10 mouse cellular contexts compared by ENCODE assay signal in genomic region chr13:83868922-83869321, GRCm38 (mm10).
A peak's percentile ranks its signal among the peaks of the same experiment; 100 is the strongest.
DNase-seq lines count a peak whose midpoint lies in the region; ATAC-seq and TF ChIP-seq lines count a peak whose summit lies in the region.
"Had no signal": no experiment of that assay in that cellular context is flagged by ENCODE, and none has a peak within 500 bp of the region (broad histone marks: within the 10 kb centered on the region; RNA-seq: fewer than 3 reads in every experiment).

No protein-coding gene starts in this region.

- H3K27ac ChIP-seq in layer of hippocampus, adult 2 months: peak overlapping the region; percentile 64
- no peak overlapping the region for H3K27ac ChIP-seq in embryonic facial prominence, embryonic 12.5 days
- peak overlapping the region; percentile 93 for H3K27ac ChIP-seq in hindbrain, embryonic 14.5 days
- peak overlapping the region; percentile 66 for H3K27ac ChIP-seq in neural tube, embryonic 14.5 days (ENCODE audit: low read depth, low read length)
- H3K27ac ChIP-seq: macrophage had no signal

- H3K9me3 ChIP-seq in embryonic facial prominence, embryonic 12.5 days: no peaks in the 10 kb centered on the region
- no peaks in the 10 kb centered on the region for H3K9me3 ChIP-seq in hindbrain, embryonic 14.5 days (ENCODE audit: control insufficient read depth, low read length)
- H3K9me3 ChIP-seq in neural tube, embryonic 14.5 days (ENCODE audit: control insufficient read depth, low read length): no peaks in the 10 kb centered on the region

- ATAC-seq in embryonic facial prominence, embryonic 12.5 days (ENCODE audit: insufficient number of reproducible peaks, insufficient read depth, low FRiP score, low TSS enrichment): peak; percentile 86; the same call in 1 of the 2 replicates
- ATAC-seq in hindbrain, embryonic 14.5 days (ENCODE audit: low FRiP score): peak; percentile 90
- peak; percentile 93 for ATAC-seq in neural tube, embryonic 14.5 days (ENCODE audit: low read depth)
- no peak for ATAC-seq in monocyte, adult 5-6 weeks (replicated peaks; ENCODE audit: insufficient number of reproducible peaks, low FRiP score, low TSS enrichment, poor library complexity, severe bottlenecking)

- H3K27me3 ChIP-seq in embryonic facial prominence, embryonic 12.5 days: no peaks in the 10 kb centered on the region
- H3K27me3 ChIP-seq in hindbrain, embryonic 14.5 days (ENCODE audit: control insufficient read depth, insufficient read depth, low read length): no peaks in the 10 kb centered on the region
- H3K27me3 ChIP-seq in neural tube, embryonic 14.5 days (ENCODE audit: control insufficient read depth, insufficient read depth, low read length): no peaks in the 10 kb centered on the region

- H3K36me3 ChIP-seq in embryonic facial prominence, embryonic 12.5 days: no peaks in the 10 kb centered on the region
- H3K36me3 ChIP-seq in hindbrain, embryonic 14.5 days (replicated peaks; ENCODE audit: control insufficient read depth, insufficient read depth): no peaks in the 10 kb centered on the region
- no peaks in the 10 kb centered on the region for H3K36me3 ChIP-seq in neural tube, embryonic 14.5 days (ENCODE audit: control insufficient read depth, insufficient read depth, low read length)

- no peak overlapping the region for H3K9ac ChIP-seq in embryonic facial prominence, embryonic 12.5 days
- H3K9ac ChIP-seq in hindbrain, embryonic 14.5 days: 0 out of 2 replicates have a peak overlapping the region, but pooled peaks have one; percentile 16
- no peak overlapping the region for H3K9ac ChIP-seq in neural tube, embryonic 14.5 days (replicated peaks; ENCODE audit: low read depth, low read length)

- WGBS in embryonic facial prominence, embryonic 12.5 days: 52% methylated on average over 4 of the region's 4 CpGs
- 9% methylated on average over 4 of the region's 4 CpGs for WGBS in hindbrain, embryonic 14.5 days
- WGBS in neural tube, embryonic 14.5 days: 19% methylated on average over 4 of the region's 4 CpGs

- TF ChIP-seq CTCF in layer of hippocampus, adult 2 months (conservative IDR thresholded peaks at IDR 0.05): no peak

- no peak for DNase-seq in layer of hippocampus, adult 2 months (ENCODE audit: low spot score in 2 of 2)
- no peak for DNase-seq in layer of hippocampus, adult 11-12 months (ENCODE audit: low spot score)
- peak; percentile 79 for DNase-seq in hindbrain, embryonic 14.5 days (ENCODE audit: low spot score)
- no peak for DNase-seq in frontal cortex, adult 2 months (ENCODE audit: extremely low spot score in 1 of 2, low spot score in 1 of 2)
- DNase-seq in urinary bladder, postnatal 14 days (ENCODE audit: low spot score): no peak
- DNase-seq: gastrocnemius, postnatal 10 days had no signal

- H3K4me1 ChIP-seq in embryonic facial prominence, embryonic 12.5 days: no peaks in the 10 kb centered on the region
- peaks cover 17% of the 10 kb centered on the region; the same call in 1 of the 2 replicates for H3K4me1 ChIP-seq in hindbrain, embryonic 14.5 days (replicated peaks; ENCODE audit: control insufficient read depth, insufficient read depth, low read length)
- H3K4me1 ChIP-seq in neural tube, embryonic 14.5 days (ENCODE audit: control insufficient read depth, insufficient read depth, low read length): peaks cover 4% of the 10 kb centered on the region; the same call in 1 of the 2 replicates

- H3K4me2 ChIP-seq in embryonic facial prominence, embryonic 12.5 days (replicated peaks): no peak overlapping the region
- H3K4me2 ChIP-seq in hindbrain, embryonic 14.5 days (replicated peaks): 0 out of 2 replicates have a peak overlapping the region, but pooled peaks have one; percentile 0
- no peak overlapping the region for H3K4me2 ChIP-seq in neural tube, embryonic 14.5 days (ENCODE audit: low read depth, low read length)

- H3K4me3 ChIP-seq in layer of hippocampus, adult 2 months: no peak overlapping the region
- no peak overlapping the region for H3K4me3 ChIP-seq in embryonic facial prominence, embryonic 12.5 days
- no peak overlapping the region for H3K4me3 ChIP-seq in hindbrain, embryonic 14.5 days (replicated peaks; ENCODE audit: low read length)
- no peak overlapping the region for H3K4me3 ChIP-seq in neural tube, embryonic 14.5 days (ENCODE audit: low read depth, low read length)
